Mouse (Mus musculus) neural tube, embryonic 11.5 days (tissue): ENCODE measurements around the gene Slc38a1. TPM values are rescaled to one million over a fixed set of nuclear protein-coding genes. Genes with fewer than 3 reads are reported as not detected.

Experiments
- ATAC-seq: fragments of 200-750 bp; cut with Nextera tagmentation; 2 replicates; pipeline ENCODE4 v1.8.0; 2017; ENCODE audit warnings: moderate number of reproducible peaks, mild to moderate bottlenecking, moderate TSS enrichment, moderate library complexity; ENCODE audit not compliant: insufficient read depth, low FRiP score, low TSS enrichment
- DNase-seq: peaks from one replicate; pipeline ENCODE4 v3.0.0-alpha.2; 2015; ENCODE audit warnings: low spot score
- H3K27ac ChIP-seq: fragments of 300-500 bp; sonication (generic); 2 replicates; pipeline ENCODE4 v1.5.1; 2014; ENCODE audit warnings: low read depth, mild to moderate bottlenecking, low read length
- H3K27me3 ChIP-seq: fragments of 300-500 bp; sonication (generic); 2 replicates; pipeline ENCODE4 v1.6.1; 2014; ENCODE audit warnings: mild to moderate bottlenecking, low read length, mixed read lengths; ENCODE audit not compliant: control insufficient read depth, insufficient read depth
- H3K36me3 ChIP-seq: fragments of 300-500 bp; sonication (generic); 2 replicates; pipeline ENCODE4 v1.6.1; 2014; ENCODE audit warnings: mild to moderate bottlenecking, low read length, moderate library complexity, mixed read lengths; ENCODE audit not compliant: control insufficient read depth, insufficient read depth
- H3K4me1 ChIP-seq: fragments of 300-500 bp; sonication (generic); 2 replicates; pipeline ENCODE4 v1.6.1; 2014; ENCODE audit warnings: low read length, mixed read lengths; ENCODE audit not compliant: control insufficient read depth, insufficient read depth
- H3K4me2 ChIP-seq: fragments of 300-500 bp; sonication (generic); 2 replicates; pipeline ENCODE4 v1.6.1; 2014; ENCODE audit warnings: low read depth, mild to moderate bottlenecking, moderate library complexity
- H3K4me3 ChIP-seq: fragments of 300-500 bp; sonication (generic); 2 replicates; pipeline ENCODE4 v1.5.1; 2014; ENCODE audit warnings: low read depth, low read length
- H3K9ac ChIP-seq: fragments of 300-500 bp; sonication (generic); 2 replicates; pipeline ENCODE4 v1.6.1; 2014; ENCODE audit warnings: mild to moderate bottlenecking, low read length
- H3K9me3 ChIP-seq: fragments of 300-500 bp; sonication (generic); 2 replicates; pipeline ENCODE4 v1.6.1; 2016; ENCODE audit warnings: low read length; ENCODE audit not compliant: control insufficient read depth
- WGBS: fragments of 180-500 bp; shearing (Covaris S2); extraction: QIAGEN DNeasy Blood & Tissue Kit; methylation state at CpG from one replicate; pipeline ENCODE4 v1.1.7; 2014; 5-methylcytosine and 5-hydroxymethylcytosine counted together
- polyA plus RNA-seq: library from polyadenylated mRNA; unstranded; fragments of >200 nt; fragmentation: Nextera tagmentation; extraction: Ambion mirVana; gene quantifications from 2 replicates; pipeline ENCODE4 v1.2.1, GENCODE M21; 2014

Gene Slc38a1
- polyA plus RNA-seq, 1 experiment from 2014 or later, result 124 TPM

DNA sequence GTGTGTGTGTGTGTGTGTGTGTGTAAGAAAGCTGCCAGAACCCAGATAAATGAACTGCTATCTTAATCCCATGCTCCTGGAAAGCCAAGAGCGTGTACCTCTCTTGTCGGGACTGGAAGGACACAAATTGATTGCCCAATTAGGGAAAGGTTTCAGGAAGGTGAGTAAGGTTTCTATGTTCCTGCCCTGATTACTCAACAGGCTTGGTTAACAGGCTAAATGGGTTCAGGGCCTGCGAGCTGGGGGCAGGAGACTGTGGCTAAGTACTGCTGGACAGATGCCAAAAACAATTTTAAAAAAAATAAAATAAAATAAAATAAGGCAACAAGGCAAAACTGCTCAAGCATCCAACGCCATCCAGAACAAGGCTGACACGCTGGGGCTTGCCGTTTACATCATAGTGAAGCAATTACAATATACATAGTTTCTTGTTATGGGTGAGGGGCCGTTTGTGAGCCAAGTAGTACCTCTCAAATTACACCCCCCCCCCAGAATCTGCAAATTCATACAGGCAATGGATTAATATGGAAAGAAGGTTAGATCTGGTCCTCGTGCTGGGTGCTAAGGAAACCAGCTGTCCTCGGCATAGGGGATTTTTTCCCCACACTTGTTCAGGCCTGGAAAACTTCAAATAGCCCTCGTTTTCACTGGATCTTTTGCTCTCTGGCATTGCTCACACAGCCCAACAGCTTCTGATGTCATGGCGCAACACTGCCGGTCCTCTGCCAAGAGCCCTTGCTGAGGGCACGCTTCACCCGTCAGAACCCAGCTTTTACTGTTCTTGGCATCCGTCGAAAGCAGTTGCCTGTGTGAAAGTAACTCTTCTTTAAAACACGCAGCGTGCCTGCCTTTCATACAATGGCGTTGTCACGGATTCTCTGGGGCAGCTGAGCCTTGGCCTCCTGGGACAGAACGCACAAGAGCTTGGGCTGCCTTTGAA is 95.2 kb downstream of the Slc38a1 start:
- no peak overlapping the region for H3K4me2 ChIP-seq
- ATAC-seq, result no peak
- 68% methylated on average over 21 of the region's 21 CpGs for WGBS

DNA sequence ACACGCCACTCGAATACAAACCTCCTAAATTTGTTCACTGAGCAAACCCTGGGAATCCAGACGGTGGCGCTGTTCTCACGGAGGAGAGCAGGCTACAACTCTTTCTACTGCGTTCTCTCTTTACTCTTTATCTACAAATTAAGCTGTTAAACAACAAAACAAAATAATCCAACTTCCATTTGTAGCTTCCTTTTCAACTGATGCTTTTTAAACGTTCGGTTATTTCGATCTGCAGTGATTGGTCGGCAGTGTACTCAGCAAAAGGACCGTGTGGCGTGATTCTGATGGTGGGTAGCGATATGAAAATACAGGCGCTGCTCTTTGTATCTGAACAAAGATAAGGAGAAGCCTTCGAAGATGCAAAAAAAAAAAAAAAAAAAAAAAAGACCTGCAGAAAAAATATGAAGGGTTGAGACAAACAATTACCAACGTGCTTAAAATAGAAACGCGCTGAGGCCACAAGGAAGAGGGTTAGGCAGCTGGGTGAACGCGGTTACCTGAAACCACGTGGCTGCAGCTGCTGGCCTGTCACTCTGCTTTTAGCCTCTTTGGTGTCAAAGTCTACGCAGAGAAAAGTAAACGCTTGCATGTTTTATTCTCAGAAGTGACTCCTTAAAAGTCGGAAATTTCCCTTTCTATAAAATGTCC is 99.4 kb downstream of the Slc38a1 start:
- H3K27ac ChIP-seq, result no peak overlapping the region
- no peak for ATAC-seq
- WGBS, result 6% methylated on average over 24 of the region's 24 CpGs

More for the DNA sequence above, 95.2 kb downstream of the Slc38a1 start:
- Histone ChIP-seq H3K27ac (no peak overlapping the region), H3K4me3 (no peak overlapping the region), H3K9me3 (no peaks in the 10 kb centered on the region), H3K4me1 (no peaks in the 10 kb centered on the region), H3K9ac (no peak overlapping the region), H3K36me3 (no peaks in the 10 kb centered on the region), H3K27me3 (no peaks in the 10 kb centered on the region)
- DNase-seq, result no peak

GRCm38 (mm10) chr15:96542135-96542534 is 100.6 kb downstream of the Slc38a1 start:
- Histone ChIP-seq H3K4me3 (no peak overlapping the region), H3K4me2 (no peak overlapping the region), H3K27ac (no peak overlapping the region), H3K9me3 (no peaks in the 10 kb centered on the region), H3K36me3 (no peaks in the 10 kb centered on the region), H3K9ac (no peak overlapping the region), H3K4me1 (no peaks in the 10 kb centered on the region), H3K27me3 (no peaks in the 10 kb centered on the region)
- WGBS, result 78% methylated on average over 8 of the region's 8 CpGs
- DNase-seq (no peak), ATAC-seq (no peak)

More for the DNA sequence above, 99.4 kb downstream of the Slc38a1 start:
- Histone ChIP-seq H3K9me3 (no peaks in the 10 kb centered on the region), H3K9ac (peak overlapping the region; percentile 55), H3K36me3 (no peaks in the 10 kb centered on the region), H3K4me1 (no peaks in the 10 kb centered on the region), H3K4me3 (peak overlapping the region; percentile 29), H3K27me3 (no peaks in the 10 kb centered on the region), H3K4me2 (peak overlapping the region; percentile 50)
- peak; percentile 78 for DNase-seq

GRCm38 (mm10) chr15:96537272-96537671 is 105.4 kb downstream of the Slc38a1 start:
- Histone ChIP-seq H3K4me2 (no peak overlapping the region), H3K4me1 (no peaks in the 10 kb centered on the region), H3K4me3 (no peak overlapping the region), H3K9me3 (no peaks in the 10 kb centered on the region), H3K36me3 (no peaks in the 10 kb centered on the region), H3K27ac (no peak overlapping the region), H3K27me3 (no peaks in the 10 kb centered on the region), H3K9ac (no peak overlapping the region)
- no peak for DNase-seq
- 94% methylated on average over 11 of the region's 11 CpGs for WGBS
- no peak for ATAC-seq

DNA sequence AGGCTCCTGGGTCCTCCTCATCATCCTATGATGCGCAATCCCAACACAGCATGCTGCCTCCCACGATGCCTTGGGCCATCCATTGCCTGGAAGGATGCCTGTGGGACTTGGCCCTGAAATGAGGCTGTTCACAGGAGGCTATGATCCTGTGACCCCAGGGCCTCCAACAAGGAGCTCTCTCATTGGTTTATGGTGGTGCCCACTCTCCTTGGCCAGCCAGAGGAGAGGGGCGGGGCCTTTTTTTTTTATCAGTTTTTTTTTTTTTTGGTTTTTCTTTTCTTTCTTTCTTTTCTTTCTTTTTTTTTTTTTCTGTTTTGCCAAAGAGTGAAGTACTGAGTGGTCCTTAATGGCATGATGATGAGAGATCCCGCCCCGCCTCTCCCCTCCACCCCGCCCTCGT is 106.3 kb downstream of the Slc38a1 start:
- no peak for ATAC-seq
- no peak overlapping the region for H3K27ac ChIP-seq
- no peaks in the 10 kb centered on the region for H3K36me3 ChIP-seq
- no peak overlapping the region for H3K9ac ChIP-seq
- no peaks in the 10 kb centered on the region for H3K9me3 ChIP-seq
- WGBS, result 88% methylated on average over 7 of the region's 7 CpGs
- H3K4me3 ChIP-seq, result no peak overlapping the region
- no peak for DNase-seq
- H3K4me1 ChIP-seq, result no peaks in the 10 kb centered on the region
- no peak overlapping the region for H3K4me2 ChIP-seq
- H3K27me3 ChIP-seq, result no peaks in the 10 kb centered on the region

- H3K27me3 ChIP-seq, result no peaks in the 10 kb centered on the region
- no peak overlapping the region for H3K9ac ChIP-seq
- ATAC-seq, result no peak
- no peaks in the 10 kb centered on the region for H3K4me1 ChIP-seq
- H3K27ac ChIP-seq, result no peak overlapping the region
- WGBS, result 42% methylated on average over 6 of the region's 6 CpGs
- H3K36me3 ChIP-seq, result no peaks in the 10 kb centered on the region
- no peak for DNase-seq
- no peak overlapping the region for H3K4me3 ChIP-seq
- no peaks in the 10 kb centered on the region for H3K9me3 ChIP-seq
- H3K4me2 ChIP-seq, result no peak overlapping the region
Measured at GRCm38 (mm10) chr15:96527686-96528085, 115.0 kb downstream of the Slc38a1 start.

GRCm38 (mm10) chr15:96524239-96524738 is 118.4 kb downstream of the Slc38a1 start:
- Histone ChIP-seq H3K9ac (no peak overlapping the region), H3K4me3 (no peak overlapping the region), H3K36me3 (no peaks in the 10 kb centered on the region), H3K27me3 (no peaks in the 10 kb centered on the region), H3K4me1 (no peaks in the 10 kb centered on the region), H3K27ac (no peak overlapping the region), H3K4me2 (no peak overlapping the region), H3K9me3 (no peaks in the 10 kb centered on the region)
- DNase-seq (no peak), ATAC-seq (no peak)
- WGBS, result 76% methylated on average over 9 of the region's 9 CpGs
